Mouse (Mus musculus) midbrain, postnatal 0 days (tissue): ENCODE measurements at regions not wholly inside any gene's neighbourhood (a gene's known extent, or its start where the extent isn't known, plus 50 kb on each side); places are given as distances from the start of the nearest gene placed in this dataset.

Experiments
- ATAC-seq: fragments of 200-750 bp; cut with Nextera tagmentation; 2 replicates; pipeline ENCODE4 v1.8.0; 2017; ENCODE audit warnings: moderate number of reproducible peaks, mild to moderate bottlenecking, moderate TSS enrichment, moderate library complexity; ENCODE audit not compliant: low FRiP score
- DNase-seq: peaks from one replicate; pipeline ENCODE4 v3.0.0-alpha.2; 2015; ENCODE audit warnings: low spot score
- H3K27ac ChIP-seq: fragments of 300-500 bp; sonication (generic); 2 replicates; pipeline ENCODE4 v1.5.1; 2014; ENCODE audit warnings: low read depth, mild to moderate bottlenecking, low read length, mixed read lengths
- H3K27me3 ChIP-seq: fragments of 300-500 bp; sonication (generic); 2 replicates; pipeline ENCODE4 v1.6.1; 2014; ENCODE audit warnings: low read length, control low read depth, mixed read lengths; ENCODE audit not compliant: insufficient read depth
- H3K36me3 ChIP-seq: fragments of 300-500 bp; sonication (generic); 2 replicates; pipeline ENCODE4 v1.6.1; 2014; ENCODE audit warnings: low read length, control low read depth, mixed read lengths; ENCODE audit not compliant: insufficient read depth
- H3K4me1 ChIP-seq: fragments of 300-500 bp; sonication (generic); 2 replicates; pipeline ENCODE4 v1.6.1; 2014; ENCODE audit warnings: mild to moderate bottlenecking, control low read depth, antibody characterized with exemption, low read length, mixed read lengths; ENCODE audit not compliant: insufficient read depth
- H3K4me2 ChIP-seq: fragments of 300-500 bp; sonication (generic); 2 replicates; pipeline ENCODE4 v1.6.1; 2014; ENCODE audit warnings: low read depth, mild to moderate bottlenecking, low read length, mixed read lengths; ENCODE audit not compliant: poor library complexity, severe bottlenecking
- H3K4me3 ChIP-seq: fragments of 300-500 bp; sonication (generic); 2 replicates; pipeline ENCODE4 v1.5.1; 2014; ENCODE audit warnings: low read depth, mild to moderate bottlenecking, low read length, moderate library complexity
- H3K9ac ChIP-seq: fragments of 300-500 bp; sonication (generic); replicated peaks from 2 replicates; pipeline ENCODE4 v1.6.1; 2014; ENCODE audit warnings: mild to moderate bottlenecking, low read length, moderate library complexity, mixed read lengths; ENCODE audit not compliant: poor library complexity, severe bottlenecking
- H3K9me3 ChIP-seq: fragments of 300-500 bp; sonication (generic); 2 replicates; pipeline ENCODE4 v1.6.1; 2016; ENCODE audit warnings: low read length, control low read depth
- CTCF ChIP-seq: IDR thresholded peaks from 2 replicates; pipeline ENCODE4 v1.5.1; 2016; ENCODE audit warnings: antibody characterized with exemption, mild to moderate bottlenecking
- WGBS: fragments of 180-500 bp; shearing (Covaris S2); extraction: QIAGEN DNeasy Blood & Tissue Kit; methylation state at CpG from one replicate; pipeline ENCODE4 v1.1.7; 2014; 5-methylcytosine and 5-hydroxymethylcytosine counted together

DNA sequence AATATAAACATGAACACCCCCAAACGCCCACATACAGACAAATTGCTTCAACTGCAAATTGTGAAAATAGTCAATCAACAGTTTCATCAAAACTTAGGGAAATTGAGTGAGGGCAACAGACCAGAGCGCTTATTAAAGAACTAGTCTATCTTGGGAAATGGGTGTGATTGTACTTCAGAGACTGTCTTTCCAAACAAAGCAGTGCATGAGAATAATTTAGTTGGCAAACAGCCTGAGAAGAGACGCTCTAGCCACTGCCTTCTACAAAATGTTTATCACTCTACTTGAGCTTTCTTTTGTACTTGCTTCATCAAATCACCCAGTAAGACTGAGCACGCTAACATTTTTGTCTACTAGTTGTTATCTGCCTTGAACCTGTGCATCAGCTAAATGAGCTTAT, 581.0 kb downstream of the Dach1 start:
- H3K27ac ChIP-seq: no peak overlapping the region
- no peak for TF ChIP-seq CTCF
- WGBS: 52% methylated on average over 4 of the region's 4 CpGs
- H3K4me1 ChIP-seq: no peaks in the 10 kb centered on the region
- H3K9me3 ChIP-seq: no peaks in the 10 kb centered on the region
- DNase-seq (peak; percentile 9), ATAC-seq (no peak)
- no peak overlapping the region for H3K9ac ChIP-seq
- no peak overlapping the region for H3K4me2 ChIP-seq
- H3K36me3 ChIP-seq: no peaks in the 10 kb centered on the region
- no peak overlapping the region for H3K4me3 ChIP-seq
- no peaks in the 10 kb centered on the region for H3K27me3 ChIP-seq

GRCm38 (mm10) chr14:97588182-97588581, 581.4 kb downstream of the Dach1 start:
- no peaks in the 10 kb centered on the region for H3K9me3 ChIP-seq
- 10% methylated on average over 7 of the region's 7 CpGs for WGBS
- ATAC-seq: peak; percentile 41; the same call in 1 of the 2 replicates
- H3K27ac ChIP-seq: no peak overlapping the region
- H3K36me3 ChIP-seq: no peaks in the 10 kb centered on the region
- no peak for TF ChIP-seq CTCF
- no peaks in the 10 kb centered on the region for H3K4me1 ChIP-seq
- DNase-seq: peak; percentile 77
- no peak overlapping the region for H3K4me2 ChIP-seq
- no peak overlapping the region for H3K4me3 ChIP-seq
- no peak overlapping the region for H3K9ac ChIP-seq
- no peaks in the 10 kb centered on the region for H3K27me3 ChIP-seq

- no peak; the same call in 1 of the 2 replicates for ATAC-seq
- H3K9me3 ChIP-seq: no peaks in the 10 kb centered on the region
- H3K36me3 ChIP-seq: no peaks in the 10 kb centered on the region
- no peaks in the 10 kb centered on the region for H3K27me3 ChIP-seq
- H3K4me3 ChIP-seq: no peak overlapping the region
- no peak overlapping the region for H3K4me2 ChIP-seq
- H3K27ac ChIP-seq: no peak overlapping the region
- 6% methylated on average over 4 of the region's 4 CpGs for WGBS
- peak; percentile 68 for TF ChIP-seq CTCF
- no peak overlapping the region for H3K9ac ChIP-seq
- DNase-seq: peak; percentile 38
- H3K4me1 ChIP-seq: no peaks in the 10 kb centered on the region
Measured at GRCm38 (mm10) chr14:97586962-97587361, 582.6 kb downstream of the Dach1 start.

DNA sequence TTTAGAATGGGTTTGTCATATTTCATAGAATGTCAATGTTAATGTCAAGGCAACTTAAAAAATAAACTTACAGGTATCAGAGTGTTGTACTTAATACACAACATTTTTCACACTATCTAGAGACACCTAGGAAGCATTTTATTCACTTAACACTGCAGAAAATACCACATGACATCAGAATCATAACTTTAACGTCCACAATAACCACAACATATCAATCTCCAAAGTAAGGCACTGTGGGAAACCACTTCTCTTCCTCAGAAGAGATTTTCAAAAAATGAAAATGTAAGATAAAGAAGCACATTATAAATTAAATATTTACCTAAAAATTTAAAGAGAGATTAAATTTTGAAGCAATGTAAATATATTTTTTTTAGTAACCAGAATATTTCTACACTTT, 599.3 kb downstream of the Dach1 start:
- ATAC-seq: no peak
- Histone ChIP-seq H3K9me3 (no peaks in the 10 kb centered on the region), H3K36me3 (no peaks in the 10 kb centered on the region), H3K4me3 (no peak overlapping the region), H3K27me3 (no peaks in the 10 kb centered on the region), H3K4me1 (no peaks in the 10 kb centered on the region), H3K9ac (no peak overlapping the region), H3K4me2 (no peak overlapping the region), H3K27ac (no peak overlapping the region)
- no peak for DNase-seq
- no peak for TF ChIP-seq CTCF
- 80% methylated on average over 1 of the region's 1 CpGs for WGBS

DNA sequence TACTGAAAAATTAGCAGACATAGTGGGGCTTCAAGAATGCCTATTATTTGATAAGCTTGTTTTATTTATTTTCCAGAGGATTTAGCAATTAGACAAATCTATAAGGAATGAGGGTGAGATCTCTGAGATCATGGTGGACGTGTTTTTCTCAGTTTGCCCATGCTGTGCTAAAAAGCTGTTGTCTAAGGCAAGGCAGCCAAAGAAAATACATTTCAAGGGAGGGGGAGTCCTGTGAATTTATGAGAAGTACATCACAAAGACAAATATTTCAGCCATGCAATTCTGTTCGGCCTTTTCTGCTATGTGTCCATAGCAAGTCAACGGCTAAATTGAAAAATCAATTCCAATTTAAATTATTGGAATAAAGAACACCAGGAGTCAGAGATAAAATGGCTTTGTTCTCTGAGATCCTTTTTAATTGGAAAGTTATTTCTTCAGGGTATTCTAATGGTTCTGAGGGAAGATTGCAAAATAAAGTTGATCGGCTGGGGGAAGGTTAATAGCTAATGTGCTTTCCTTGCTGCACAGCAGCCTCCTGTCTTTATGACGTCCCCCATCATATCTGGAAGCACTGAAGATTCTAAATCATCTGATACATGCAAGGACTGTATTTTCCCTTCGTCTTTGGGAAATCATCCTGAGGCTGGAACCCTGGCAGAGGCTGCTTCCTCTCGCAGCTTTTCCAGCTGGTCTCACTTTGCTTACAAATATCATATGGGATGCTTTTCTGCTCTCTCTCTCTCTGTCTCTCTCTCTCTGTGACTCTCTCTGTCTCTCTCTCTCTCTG, 609.3 kb downstream of the Dach1 start:
- Histone ChIP-seq H3K4me3 (no peak overlapping the region), H3K36me3 (no peaks in the 10 kb centered on the region), H3K4me2 (no peak overlapping the region), H3K9me3 (no peaks in the 10 kb centered on the region), H3K9ac (no peak overlapping the region), H3K27ac (no peak overlapping the region), H3K27me3 (no peaks in the 10 kb centered on the region), H3K4me1 (no peaks in the 10 kb centered on the region)
- peak; percentile 35 for DNase-seq
- ATAC-seq: no peak
- no peak for TF ChIP-seq CTCF
- WGBS: 22% methylated on average over 7 of the region's 7 CpGs

DNA sequence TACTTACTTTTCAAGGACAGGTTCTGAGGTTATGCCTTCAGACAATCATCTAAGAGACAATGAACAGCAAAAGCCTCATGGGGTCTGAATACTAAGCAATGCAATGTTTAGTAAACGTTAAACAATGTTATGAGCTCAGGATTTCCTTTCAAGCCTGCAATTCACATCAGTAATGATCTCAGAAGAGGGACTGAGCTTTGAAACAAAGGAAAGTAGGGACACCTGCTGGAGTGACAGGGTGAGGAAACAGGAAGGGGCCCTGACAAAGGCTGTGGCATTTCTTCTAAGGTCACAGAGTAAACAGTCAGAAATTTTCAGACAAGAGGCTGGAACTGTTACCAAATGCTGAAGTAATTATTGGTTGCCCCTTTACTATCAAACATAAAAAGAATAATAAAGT, 610.0 kb downstream of the Dach1 start:
- Histone ChIP-seq H3K27ac (no peak overlapping the region), H3K36me3 (no peaks in the 10 kb centered on the region), H3K4me3 (no peak overlapping the region), H3K9me3 (no peaks in the 10 kb centered on the region), H3K4me1 (no peaks in the 10 kb centered on the region), H3K4me2 (no peak overlapping the region), H3K27me3 (no peaks in the 10 kb centered on the region), H3K9ac (no peak overlapping the region)
- ATAC-seq: no peak
- WGBS: 0% methylated on average over 1 of the region's 1 CpGs
- peak; percentile 51 for DNase-seq
- TF ChIP-seq CTCF: peak; percentile 55
